Mouse (Mus musculus): ENCODE measurements at regions not wholly inside any gene's neighbourhood (a gene's known extent, or its start where the extent isn't known, plus 50 kb on each side); places are given as distances from the start of the nearest gene placed in this dataset.
"Not testable (repeated sequence)": the region's sequence is repeated elsewhere in the genome, so short reads cannot be mapped to it uniquely, and the experiment has no call there.

DNA sequence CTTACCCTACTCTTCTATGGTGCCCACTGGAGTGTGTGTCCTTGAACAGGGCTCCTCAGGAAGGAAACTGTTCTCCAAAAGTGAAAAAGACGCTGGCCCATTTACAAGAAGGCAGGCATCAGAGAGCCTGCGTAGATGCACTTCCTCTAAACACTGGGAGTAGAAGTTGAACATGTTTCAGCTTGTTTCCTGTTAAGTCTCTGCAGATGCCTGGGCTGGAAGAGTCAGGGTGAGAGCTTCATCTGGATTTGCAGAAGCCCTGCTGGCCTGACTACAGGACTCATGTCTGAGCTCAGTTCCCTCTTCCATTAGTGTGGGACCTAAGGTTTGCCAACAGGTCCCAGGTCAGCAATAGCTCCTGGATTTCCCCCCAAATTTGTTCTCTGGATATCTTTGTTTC is 54.7 kb upstream of the Nlrp1b start:
- DNase-seq (ENCODE audit: inconsistent ontology term) = no peak

DNA sequence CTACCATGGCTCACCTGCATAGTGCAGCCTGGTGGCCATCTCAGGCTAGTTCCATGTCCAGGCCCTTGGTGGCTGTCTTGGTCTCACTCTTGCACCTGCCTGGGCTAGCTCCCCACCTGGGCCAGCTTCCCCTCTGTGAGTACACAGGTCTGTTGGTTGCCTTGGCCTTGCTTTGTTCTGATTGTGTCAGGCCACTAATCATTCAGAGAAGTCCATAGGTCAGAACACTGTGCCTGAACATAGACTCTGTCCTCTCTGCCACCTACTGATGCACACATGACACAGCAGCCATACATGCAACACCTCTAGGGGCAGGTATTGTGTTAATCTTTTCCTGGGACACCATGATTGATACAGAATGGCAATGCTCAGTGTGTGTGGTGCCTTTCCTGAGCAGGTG is 57.7 kb upstream of the Nlrp1b start:
- not testable (repeated sequence) for DNase-seq (ENCODE audit: inconsistent ontology term)

DNA sequence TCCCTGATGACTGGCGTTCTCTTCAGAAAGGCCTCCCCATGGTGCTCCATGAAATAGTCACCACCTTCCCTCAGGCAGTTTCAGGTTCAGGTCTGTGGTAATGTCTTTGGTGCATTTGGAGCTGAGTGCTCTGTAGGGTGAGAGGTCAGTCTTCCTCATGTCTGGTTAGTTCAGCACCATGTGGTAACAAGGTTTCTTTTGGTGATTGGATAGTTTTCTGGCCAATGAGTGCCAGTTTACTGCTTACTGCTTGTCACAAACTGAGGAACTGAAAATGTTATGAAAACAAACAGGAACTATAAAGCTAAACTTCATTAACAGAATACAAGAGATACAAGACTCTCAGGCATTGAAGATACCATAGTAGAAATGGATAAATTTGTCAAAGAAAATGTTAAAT is 59.0 kb upstream of the Nlrp1b start:
- no peak for DNase-seq (ENCODE audit: inconsistent ontology term)

DNA sequence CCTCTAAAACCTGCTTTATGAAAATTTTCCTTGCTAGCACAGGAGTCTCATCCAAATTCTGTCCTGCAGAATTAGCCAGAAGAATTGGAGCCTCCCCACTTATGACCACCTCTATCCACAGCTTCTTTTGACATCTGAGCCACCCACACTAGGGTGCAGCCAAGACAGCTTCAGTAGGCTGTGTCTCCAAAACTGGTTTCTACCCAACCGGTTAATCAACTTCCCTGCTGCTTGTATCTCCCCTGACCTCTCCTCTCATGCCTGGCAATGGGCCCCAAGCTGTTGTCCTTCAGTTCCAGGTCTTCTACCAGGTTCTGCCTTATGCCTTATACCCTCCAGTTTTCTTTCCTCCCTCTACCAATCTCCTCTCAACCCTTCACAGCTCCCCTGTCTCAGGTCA is 68.9 kb upstream of the Nlrp1b start:
- no peak for DNase-seq (ENCODE audit: inconsistent ontology term)

DNA sequence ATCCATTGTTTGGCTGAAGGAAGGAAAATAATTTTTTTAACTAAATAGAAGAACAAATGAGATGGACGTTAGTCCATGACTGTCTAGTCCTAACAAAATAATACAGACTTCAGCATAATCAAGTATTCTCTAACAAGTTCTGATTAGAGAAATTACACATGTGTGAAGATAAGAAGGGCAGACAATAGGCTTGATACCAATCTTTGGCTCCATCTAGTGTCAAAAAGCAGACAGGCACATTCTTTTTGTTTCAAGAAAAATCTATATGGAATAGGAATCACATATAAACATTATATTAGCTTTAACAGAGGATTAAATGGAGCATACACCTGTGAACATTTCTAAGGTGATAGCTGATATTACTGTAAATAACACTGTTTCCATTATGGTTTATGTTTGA is 92.9 kb upstream of the Nlrp1b start:
- peak; percentile 30 for DNase-seq (ENCODE audit: inconsistent ontology term)

DNA sequence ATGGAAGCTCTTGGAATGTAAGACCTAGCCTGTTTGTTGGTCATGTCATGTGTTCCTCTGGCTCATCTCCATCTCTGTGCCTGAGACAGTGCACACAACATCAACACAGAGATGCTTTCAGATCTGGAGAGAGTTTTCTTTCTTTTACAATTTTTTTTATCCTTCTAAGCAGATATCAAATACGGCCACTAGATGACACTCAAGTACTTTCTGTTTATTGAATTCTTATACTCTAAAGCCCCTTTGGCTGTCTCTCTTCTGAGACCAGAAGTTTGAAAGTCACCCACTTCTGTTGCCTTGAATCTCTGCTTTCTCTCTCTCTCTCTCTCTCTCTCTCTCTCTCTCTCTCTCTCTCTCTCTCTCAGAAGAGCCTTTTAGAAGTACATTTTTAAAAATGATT is 106.9 kb upstream of the Nlrp1b start:
- peak; percentile 16 for DNase-seq (ENCODE audit: inconsistent ontology term)

DNA sequence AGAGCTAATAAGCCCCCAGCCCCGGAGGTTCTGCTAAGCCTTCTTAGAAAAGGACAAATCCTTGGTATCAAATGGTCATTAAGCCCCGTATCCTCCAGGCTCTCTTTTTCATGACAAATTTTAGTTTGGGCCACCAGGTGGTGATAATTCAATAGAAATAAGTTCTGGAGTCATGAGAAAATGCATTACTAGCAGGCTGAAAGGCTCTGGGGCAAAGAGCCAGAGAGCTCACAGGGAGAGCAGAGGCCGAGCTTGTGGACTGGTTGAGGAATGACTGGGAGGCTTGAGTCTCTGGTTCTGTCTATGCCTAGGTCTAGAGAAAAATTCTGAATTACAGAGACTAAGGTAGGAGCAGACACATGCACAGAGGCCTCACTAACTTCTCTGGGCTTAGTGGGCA is 115.5 kb upstream of the Nlrp1b start:
- peak; percentile 74 for DNase-seq (ENCODE audit: inconsistent ontology term)

DNA sequence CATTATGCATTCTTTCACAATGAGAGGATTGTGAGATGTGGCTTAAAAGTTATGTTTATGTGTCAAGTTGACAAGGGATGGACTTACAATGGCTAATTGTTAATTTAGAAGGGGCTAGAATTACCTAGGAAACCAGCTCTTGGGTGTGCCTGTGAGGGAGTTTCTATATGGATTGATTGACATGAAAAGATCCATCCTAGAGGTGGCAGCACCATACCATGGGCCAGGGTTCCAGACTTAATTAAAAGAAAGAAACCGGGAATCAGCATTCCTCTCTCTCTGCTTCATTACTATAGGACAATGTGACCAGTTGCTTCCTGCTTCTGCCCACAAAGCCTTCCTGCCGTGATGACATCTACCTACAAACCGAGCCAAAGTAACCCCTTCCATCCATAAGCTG is 126.6 kb upstream of the Nlrp1b start:
- DNase-seq (ENCODE audit: inconsistent ontology term) = peak; percentile 2

DNA sequence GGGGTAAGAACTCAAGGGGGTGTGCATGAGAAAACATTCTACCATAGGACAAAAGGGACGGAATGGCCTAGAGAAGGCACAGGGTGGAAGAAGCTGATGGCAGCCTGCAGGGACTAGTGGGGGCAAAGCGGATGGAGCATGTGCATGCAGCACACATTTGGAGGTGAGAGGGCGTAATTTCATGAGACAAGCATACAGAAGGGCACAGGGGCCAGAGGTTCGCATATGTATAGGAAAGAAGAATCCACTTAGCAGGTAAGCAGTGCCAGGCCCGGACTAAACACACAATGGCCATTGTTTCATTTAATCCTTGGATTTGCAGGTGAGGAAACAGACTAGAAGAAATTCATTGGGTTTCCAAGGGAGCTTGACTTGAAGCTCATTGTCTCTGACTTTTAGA is 130.3 kb upstream of the Nlrp1b start:
- DNase-seq (ENCODE audit: inconsistent ontology term) = no peak

DNA sequence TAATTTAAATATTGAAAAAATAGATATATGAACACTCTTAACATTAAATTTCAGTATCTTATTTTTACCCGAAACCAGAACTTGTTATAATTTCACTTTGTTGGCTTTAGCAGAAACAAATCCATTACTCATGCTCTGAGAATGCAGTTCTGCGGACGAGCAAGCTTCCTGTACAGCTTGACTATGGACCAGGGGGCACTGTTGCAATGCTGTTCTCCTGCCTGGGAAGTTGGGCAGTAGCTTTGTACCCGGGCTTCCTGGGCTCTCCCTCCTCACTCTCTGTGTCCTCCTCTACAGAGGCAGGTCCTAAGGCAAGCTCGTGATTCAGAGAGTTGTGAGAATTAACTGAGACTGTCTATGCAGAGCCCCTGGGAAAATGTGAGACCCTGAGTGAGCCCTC is 141.3 kb upstream of the Nlrp1b start:
- DNase-seq (ENCODE audit: inconsistent ontology term) = peak; percentile 46

DNA sequence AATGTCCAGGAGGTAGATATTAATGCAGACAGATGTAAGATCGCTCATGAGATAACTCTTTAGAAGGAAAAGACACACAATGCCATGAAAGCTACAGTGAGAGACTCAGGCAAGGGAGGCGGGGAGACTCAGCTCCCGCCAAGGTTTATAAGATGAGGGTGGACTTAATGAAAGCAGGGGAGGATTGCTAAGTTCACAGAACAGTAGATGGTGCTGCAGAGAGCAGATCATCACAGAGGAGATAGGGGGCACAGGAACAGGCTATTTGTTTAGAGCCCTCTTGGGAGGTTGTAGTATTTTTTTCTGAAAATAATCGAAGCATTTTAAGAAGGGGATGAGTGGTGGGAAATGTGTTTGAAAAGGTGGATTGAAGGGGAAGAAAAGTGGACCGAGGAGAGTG is 144.6 kb upstream of the Nlrp1b start:
- DNase-seq (ENCODE audit: inconsistent ontology term) = no peak

DNA sequence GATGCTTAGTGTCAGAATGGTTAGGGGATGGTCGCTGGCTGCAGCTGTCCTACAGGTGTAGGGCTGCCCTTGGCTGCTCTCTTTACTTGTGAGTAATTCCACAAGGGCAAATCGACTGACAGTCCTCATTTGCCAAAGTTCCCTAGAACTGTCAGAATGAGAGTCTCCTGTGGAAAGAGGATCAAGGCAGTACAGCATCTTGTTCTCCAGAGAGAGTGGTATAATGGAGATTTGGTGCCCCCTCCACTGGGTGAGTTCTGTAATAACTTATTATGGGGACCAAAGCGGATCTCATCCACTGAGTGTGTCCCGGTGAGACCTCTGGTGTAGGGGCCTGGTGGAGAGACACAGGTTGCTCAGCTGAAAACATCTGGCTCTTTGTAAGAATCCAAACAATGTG is 157.9 kb upstream of the Nlrp1b start:
- no peak for DNase-seq (ENCODE audit: inconsistent ontology term)

DNA sequence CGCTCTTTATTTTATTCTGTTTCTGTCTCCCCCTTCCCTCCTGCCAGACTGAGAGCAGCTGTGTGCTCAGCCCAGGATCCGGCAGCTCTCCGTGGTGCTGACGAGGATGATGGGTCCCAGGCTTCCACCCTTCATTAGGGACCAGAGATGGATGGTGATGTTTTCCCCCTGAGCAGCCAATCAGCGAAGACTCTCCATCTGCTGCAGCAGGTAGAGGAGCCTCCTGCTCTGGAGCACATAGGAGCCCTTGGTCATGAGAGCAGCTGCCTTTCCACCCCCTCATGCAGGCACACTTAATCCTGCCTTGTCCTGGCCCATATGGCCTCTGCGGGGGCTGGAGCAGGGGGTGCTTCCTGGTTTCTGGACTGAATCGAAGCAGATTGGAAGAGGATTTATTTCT is 159.1 kb upstream of the Nlrp1b start:
- peak; percentile 42 for DNase-seq (ENCODE audit: inconsistent ontology term)

DNA sequence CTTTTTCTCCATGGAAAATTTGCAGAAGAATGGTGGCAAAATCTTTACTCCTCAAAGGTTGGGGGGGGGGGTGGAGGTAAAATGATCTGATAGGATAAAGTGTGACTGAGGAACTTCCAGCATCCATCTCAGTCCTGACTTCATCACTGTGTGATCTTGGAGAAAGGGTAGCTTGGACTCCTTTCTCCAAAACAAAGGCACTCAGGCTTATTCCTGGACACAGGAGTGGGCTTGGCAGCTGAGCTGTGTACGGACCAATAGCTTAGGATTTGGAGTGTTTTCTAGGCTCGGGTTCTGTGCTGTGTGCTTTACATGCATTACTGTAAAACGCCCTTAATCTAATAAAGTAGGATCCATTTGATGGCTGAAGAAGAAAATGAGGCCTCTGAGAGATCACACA is 159.6 kb upstream of the Nlrp1b start:
- no peak for DNase-seq (ENCODE audit: inconsistent ontology term)

DNA sequence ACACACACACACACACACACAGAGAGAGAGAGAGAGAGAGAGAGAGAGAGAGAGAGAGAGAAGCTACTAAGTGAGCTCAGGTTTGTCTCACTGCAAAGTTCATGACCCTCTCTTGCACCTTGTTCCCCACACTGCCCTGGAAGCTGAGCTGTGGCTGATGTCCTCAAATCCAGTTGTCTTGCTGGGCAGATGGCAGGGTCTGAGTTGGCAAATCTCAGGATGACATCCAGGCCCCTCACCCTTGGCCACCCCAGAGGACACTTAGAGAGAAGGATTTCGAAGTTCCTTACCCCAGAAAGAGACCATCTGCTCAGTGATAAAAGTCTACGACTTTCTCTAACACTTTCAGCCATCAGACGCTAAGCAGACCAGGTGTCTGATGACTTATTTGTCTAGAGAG is 160.1 kb upstream of the Nlrp1b start:
- no peak for DNase-seq (ENCODE audit: inconsistent ontology term)

DNA sequence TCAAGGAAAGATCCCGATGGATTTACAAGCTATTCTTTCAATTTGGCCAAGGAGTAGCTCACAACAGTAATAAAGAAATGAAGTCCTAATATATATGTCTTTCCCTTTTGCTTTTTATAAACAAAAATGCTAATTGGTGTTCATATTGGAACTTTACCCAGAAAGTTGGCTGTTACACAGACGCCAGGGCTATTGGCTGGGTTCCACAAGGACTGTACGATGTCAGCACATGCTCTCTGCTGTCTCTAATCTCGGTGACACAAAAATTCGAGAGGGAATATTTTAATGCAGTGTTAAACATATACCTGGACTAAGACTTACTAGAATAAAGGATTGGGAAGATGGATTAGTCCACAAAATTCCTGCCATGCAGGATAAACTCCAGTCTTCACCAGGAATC is 162.9 kb upstream of the Nlrp1b start:
- DNase-seq (ENCODE audit: inconsistent ontology term) = no peak

DNA sequence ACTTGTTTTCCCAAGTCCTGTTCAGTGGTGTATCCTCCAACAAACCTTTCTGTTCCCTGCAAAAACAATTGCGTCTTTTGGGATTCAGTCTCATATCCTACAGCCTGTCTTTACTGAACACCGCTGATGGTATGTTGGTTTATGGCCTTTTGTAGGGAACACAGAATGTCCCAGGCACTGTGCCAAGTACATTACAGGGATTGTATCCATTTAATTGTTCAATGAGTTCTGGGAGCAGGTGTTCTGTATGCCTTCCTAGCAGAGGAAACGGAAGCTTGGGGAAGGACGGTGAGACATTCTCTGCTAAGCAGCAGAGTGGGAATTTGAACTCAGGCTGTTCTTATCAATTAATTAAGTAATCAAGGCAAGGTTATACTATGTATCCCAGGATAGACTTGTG is 164.5 kb upstream of the Nlrp1b start:
- no peak for DNase-seq (ENCODE audit: inconsistent ontology term)

DNA sequence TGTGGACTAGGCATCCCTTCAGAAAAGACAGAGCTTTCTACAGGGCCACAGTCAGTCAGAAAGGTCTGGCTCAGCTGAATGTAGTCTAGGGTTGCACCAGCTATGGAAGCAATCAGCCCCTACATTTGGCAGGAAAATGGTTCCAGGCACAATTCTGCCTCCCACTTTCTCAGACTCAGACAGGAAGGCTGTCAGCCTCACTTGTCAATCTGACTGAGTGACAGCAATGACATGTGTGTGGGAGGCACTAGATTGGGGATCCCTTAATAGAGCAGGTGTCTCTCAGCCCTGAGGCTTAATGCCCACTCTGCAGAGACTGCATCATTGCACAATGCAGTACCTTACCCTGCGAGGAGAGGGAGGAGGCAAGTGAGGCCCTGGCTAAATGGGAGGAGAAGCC is 165.1 kb upstream of the Nlrp1b start:
- DNase-seq (ENCODE audit: inconsistent ontology term) = no peak

DNA sequence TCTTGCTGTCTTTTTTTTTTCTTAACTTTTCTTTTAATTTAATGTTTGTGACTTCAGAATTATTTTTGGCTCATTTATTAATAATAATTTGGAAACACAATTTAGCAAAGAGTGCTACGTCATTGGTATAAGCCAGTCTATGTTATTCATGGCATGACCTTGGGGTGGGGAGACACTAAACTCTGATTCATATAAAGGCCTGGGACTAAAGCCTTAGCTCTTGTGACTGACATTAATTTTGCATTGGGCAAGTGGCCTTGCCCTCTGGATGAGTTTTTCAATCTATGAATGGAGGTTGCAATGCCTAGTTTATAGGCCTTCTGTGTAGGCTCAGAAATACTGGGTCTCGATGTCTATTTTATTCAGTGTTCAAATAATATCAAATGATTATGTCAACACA is 169.8 kb upstream of the Nlrp1b start:
- DNase-seq (ENCODE audit: inconsistent ontology term) = no peak

DNA sequence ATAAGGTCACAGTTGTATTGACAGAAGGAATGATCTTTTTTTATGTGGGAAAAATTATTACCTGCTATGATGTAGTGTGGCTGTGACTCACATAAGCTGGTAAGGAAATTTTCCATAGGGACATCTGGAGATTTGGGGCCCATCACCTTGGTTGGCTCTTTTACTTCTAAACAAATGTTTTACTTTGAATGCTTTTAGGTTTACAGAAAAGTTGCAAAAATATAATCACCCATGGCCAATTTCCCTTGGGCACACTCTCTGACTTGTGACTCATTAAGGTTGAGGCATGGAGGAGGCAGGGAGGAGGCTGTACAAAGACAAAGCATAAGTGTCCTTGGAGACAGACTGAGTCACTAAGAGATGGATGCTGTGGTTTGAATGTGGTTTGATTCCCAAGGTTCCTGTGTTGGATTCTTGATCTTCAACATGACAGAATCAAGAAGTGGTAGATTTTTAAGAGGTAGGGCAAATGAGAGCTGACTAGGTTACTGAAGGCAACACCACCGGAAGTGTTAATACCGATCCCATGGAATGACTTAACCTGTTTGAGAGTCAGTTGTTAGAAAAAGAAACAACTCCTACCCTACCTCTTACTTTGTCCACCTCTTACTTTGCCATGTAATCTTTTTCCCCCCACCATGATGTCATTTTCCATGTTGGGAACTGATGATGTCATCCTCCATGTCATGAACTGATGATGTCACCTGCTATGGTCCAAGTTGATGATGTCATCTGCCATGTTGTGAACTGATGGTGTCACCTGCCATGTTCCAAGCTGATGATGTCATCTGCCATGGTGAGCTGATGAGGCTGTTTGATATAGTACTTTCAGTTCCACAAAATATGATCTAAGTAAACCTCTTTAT is 171.1 kb upstream of the Nlrp1b start:
- peak; percentile 13 for DNase-seq (ENCODE audit: inconsistent ontology term)

DNA sequence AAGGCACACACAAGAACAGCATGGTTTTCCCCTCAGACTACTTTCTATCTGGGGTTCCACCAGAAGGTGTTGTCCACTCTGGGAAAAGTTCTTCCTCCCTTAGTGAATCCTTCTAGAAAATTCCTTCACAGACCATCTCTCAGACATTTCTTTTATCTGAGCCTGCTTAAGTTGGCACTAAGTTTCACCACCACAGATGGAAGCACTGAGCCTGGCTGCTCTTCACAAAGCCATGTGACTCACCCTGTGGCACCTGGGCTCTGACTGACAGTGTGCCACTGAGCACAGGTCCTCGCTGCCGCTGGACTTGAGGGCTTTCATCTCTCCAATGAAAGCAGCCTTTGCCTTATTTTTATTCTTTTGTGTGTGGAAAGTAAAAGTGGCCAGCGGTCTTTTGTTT is 173.8 kb upstream of the Nlrp1b start:
- no peak for DNase-seq (ENCODE audit: inconsistent ontology term)

DNA sequence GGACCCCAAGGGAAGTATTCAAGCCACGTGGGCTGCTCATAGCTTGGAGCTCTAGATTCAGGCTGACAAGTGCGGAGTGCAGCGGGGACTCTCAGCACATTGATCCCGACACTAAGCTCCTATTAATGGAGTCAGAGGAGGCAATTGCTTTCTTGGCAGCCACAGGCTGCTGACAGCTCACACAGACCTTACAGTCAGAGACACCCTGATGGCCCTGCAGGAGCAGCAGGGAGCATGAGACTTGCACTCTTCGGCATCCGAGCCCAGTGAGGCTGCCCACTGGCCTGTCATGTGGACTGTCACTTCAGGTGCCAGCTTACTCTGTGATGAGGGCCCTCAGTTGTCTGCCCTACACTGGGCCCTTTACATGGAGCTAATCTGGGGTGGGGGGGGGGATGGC is 176.5 kb upstream of the Nlrp1b start:
- peak; percentile 14 for DNase-seq (ENCODE audit: inconsistent ontology term)

DNA sequence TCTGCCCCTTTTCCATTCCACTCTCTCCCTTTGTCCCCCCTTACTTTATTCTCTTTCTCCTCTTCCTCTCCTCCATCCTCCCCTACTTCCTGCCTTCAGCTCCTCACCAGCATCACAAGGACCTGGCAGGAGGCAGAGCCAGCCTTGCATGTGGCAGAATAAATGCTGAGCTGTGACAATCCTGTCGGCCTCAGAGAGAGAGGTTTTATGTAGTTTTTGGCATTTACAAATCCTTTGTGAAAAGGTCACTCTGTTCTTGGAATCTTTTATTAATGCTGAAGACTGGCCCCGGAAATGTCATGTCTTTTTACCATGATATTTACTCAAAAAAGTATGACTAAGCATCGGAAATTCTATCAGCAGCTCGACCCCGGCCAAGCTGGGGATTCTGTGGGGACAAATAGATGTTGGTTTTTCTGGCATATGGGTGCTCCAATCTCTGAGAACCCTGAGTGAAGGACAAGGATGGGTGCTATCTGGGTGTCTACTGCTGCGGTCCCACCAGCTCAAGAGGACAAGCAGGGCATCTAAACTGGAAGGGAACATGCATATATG is 178.8 kb upstream of the Nlrp1b start:
- DNase-seq (ENCODE audit: inconsistent ontology term) = no peak

DNA sequence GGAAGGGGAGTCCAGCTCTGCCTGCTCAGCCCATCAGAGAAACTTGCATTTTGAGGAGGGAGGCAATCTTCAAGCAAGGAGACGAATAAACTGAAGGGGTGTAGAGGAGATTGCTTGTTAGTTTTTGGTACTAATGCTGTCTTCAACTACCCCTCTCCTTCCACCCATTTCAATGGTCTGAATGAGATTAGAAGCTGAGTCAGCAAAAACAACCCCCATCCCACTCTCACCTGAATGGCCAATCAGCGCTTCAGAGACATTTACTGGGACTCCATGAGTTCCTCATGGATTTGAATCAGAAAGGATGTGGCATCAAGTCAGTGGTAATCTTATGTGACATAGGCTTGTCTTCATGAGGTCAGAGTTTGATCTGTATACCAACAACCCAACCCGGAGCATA is 180.0 kb upstream of the Nlrp1b start:
- DNase-seq (ENCODE audit: inconsistent ontology term) = no peak

Measured in Muller cell, postnatal 12 days (primary cell).